ENCODE assay signal across 8 mouse cellular contexts in the genomic region with DNA sequence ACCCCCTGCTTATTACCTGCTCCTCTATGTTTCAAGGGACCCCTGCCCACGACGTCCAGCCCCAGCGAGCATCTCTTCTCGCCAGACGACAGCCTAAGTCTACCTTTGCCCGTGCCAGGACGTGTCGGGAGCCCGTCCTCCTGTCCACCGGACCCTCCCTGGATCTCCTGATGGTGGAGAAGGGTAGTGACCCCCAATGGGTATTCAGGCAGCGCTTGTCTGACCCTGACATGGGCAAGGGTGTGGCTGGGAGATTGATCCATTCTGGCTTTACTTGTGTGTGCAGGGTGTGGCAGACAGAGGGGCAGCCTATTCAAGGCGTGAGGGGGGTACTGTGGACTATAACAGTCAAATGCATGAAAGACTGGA. TPM values are rescaled to one million over a fixed set of nuclear protein-coding genes. Genes with fewer than 3 reads are reported as not detected.
DNase-seq lines count a peak whose midpoint lies in the region; ATAC-seq and TF ChIP-seq lines count a peak whose summit lies in the region.

No protein-coding gene starts in this region.

- H3K27ac ChIP-seq in spleen, adult 2 months (ENCODE audit: insufficient read depth, low read length), result peak overlapping the region; percentile 19; the same call in 1 of the 2 replicates
- H3K27ac ChIP-seq in forebrain, embryonic 13.5 days, result no peak overlapping the region
- no peak overlapping the region for H3K27ac ChIP-seq in liver, embryonic 12.5 days
- no peak overlapping the region for H3K27ac ChIP-seq in stomach, embryonic 15.5 days

- no peak for TF ChIP-seq CTCF in spleen, adult 2 months (IDR thresholded peaks at IDR 0.05; ENCODE audit: extremely low read depth, insufficient read depth, insufficient read length, insufficient replicate concordance)

- no peaks in the 10 kb centered on the region for H3K9me3 ChIP-seq in forebrain, embryonic 13.5 days (replicated peaks)
- no peaks in the 10 kb centered on the region for H3K9me3 ChIP-seq in liver, embryonic 12.5 days (replicated peaks)
- H3K9me3 ChIP-seq in stomach, embryonic 15.5 days, result no peaks in the 10 kb centered on the region

- peaks cover 3% of the 10 kb centered on the region; the same call in 1 of the 2 replicates for H3K4me1 ChIP-seq in spleen, adult 2 months (ENCODE audit: control insufficient read depth, insufficient read depth, insufficient read length)
- peaks cover 26% of the 10 kb centered on the region for H3K4me1 ChIP-seq in forebrain, embryonic 13.5 days
- peaks cover 19% of the 10 kb centered on the region for H3K4me1 ChIP-seq in liver, embryonic 12.5 days
- peaks cover 14% of the 10 kb centered on the region for H3K4me1 ChIP-seq in stomach, embryonic 15.5 days

- H3K27me3 ChIP-seq in spleen, adult 2 months (ENCODE audit: control insufficient read depth, insufficient read depth, low read length), result no peaks in the 10 kb centered on the region
- no peaks in the 10 kb centered on the region for H3K27me3 ChIP-seq in forebrain, embryonic 13.5 days
- H3K27me3 ChIP-seq in liver, embryonic 12.5 days (replicated peaks), result peaks cover 55% of the 10 kb centered on the region
- H3K27me3 ChIP-seq in stomach, embryonic 15.5 days (replicated peaks), result no peaks in the 10 kb centered on the region

- peak overlapping the region; percentile 94 for H3K4me2 ChIP-seq in forebrain, embryonic 13.5 days
- peak overlapping the region; percentile 86 for H3K4me2 ChIP-seq in liver, embryonic 12.5 days
- peak overlapping the region; percentile 83 for H3K4me2 ChIP-seq in stomach, embryonic 15.5 days

- TF ChIP-seq POLR2A in spleen, adult 2 months (IDR thresholded peaks at IDR 0.05; ENCODE audit: low read depth, low read length), result no peak

- peak overlapping the region; percentile 83 for H3K4me3 ChIP-seq in spleen, adult 2 months (ENCODE audit: extremely low read depth, insufficient read depth, insufficient read length)
- peak overlapping the region; percentile 85 for H3K4me3 ChIP-seq in forebrain, embryonic 13.5 days
- H3K4me3 ChIP-seq in liver, embryonic 12.5 days, result peak overlapping the region; percentile 72
- peak overlapping the region; percentile 90 for H3K4me3 ChIP-seq in stomach, embryonic 15.5 days (replicated peaks)

- peak overlapping the region; percentile 96 for H3K9ac ChIP-seq in forebrain, embryonic 13.5 days
- peak overlapping the region; percentile 62 for H3K9ac ChIP-seq in liver, embryonic 12.5 days
- H3K9ac ChIP-seq in stomach, embryonic 15.5 days, result peak overlapping the region; percentile 82

- H3K36me3 ChIP-seq in spleen, adult 2 months (ENCODE audit: control insufficient read depth, insufficient read depth, low read length), result no peaks in the 10 kb centered on the region
- H3K36me3 ChIP-seq in forebrain, embryonic 13.5 days (ENCODE audit: poor library complexity, severe bottlenecking), result no peaks in the 10 kb centered on the region
- H3K36me3 ChIP-seq in liver, embryonic 12.5 days, result no peaks in the 10 kb centered on the region
- H3K36me3 ChIP-seq in stomach, embryonic 15.5 days, result no peaks in the 10 kb centered on the region

- no peak for DNase-seq in spleen, adult 2 months (ENCODE audit: low read depth in 1 of 2, low spot score in 2 of 2)
- no peak for DNase-seq in spleen, postnatal 4 days (ENCODE audit: low spot score in 2 of 2)
- DNase-seq in adrenal gland, postnatal 36 days, result no peak
- DNase-seq in cerebellum, adult 11 months, result no peak
- DNase-seq in ovary, postnatal 10 days (ENCODE audit: low spot score), result no peak

- WGBS in spleen, adult 2 months, result 9% methylated on average over 12 of the region's 12 CpGs
- WGBS in forebrain, embryonic 13.5 days, result 3% methylated on average over 12 of the region's 12 CpGs
- 8% methylated on average over 12 of the region's 12 CpGs for WGBS in liver, embryonic 12.5 days (ENCODE audit: insufficient replicate concordance)
- WGBS in stomach, embryonic 15.5 days, result 2% methylated on average over 12 of the region's 12 CpGs

- peak; percentile 60 for ATAC-seq in forebrain, embryonic 13.5 days
- ATAC-seq in liver, embryonic 12.5 days, result no peak
- ATAC-seq in stomach, embryonic 15.5 days (ENCODE audit: insufficient read depth, low FRiP score, low read depth), result no peak; the same call in 1 of the 2 replicates

RNA-seq across cellular contexts. Expression of a gene that starts 0.3 kb away (rescaled TPM):
- 4.2 and 7.8 TPM in 2 replicates for polyA plus RNA-seq in spleen, adult 2 months (2012; rRNA removed)
- 5.8 and 6.1 TPM in 2 replicates for polyA plus RNA-seq in forebrain, embryonic 13.5 days (2015; fragmentation: Nextera tagmentation; extraction: Ambion mirVana)
- polyA plus RNA-seq in liver, embryonic 12.5 days (2016; fragmentation: Nextera tagmentation; extraction: Ambion mirVana), result 0.78 and 1.0 TPM in 2 replicates
- polyA plus RNA-seq in stomach, embryonic 15.5 days (2015; fragmentation: Nextera tagmentation; extraction: Ambion mirVana), result 3.0 and 3.3 TPM in 2 replicates
- total RNA-seq in adrenal gland, postnatal 36 days (2021), result 1 to 10 TPM; 5.2 to 9.7 TPM

RNA-seq across cellular contexts. Expression of a gene that starts 23.3 kb away (rescaled TPM):
- polyA plus RNA-seq in spleen, adult 2 months (2012; rRNA removed), result 0.91 and 1.1 TPM in 2 replicates
- polyA plus RNA-seq in forebrain, embryonic 13.5 days (2015; fragmentation: Nextera tagmentation; extraction: Ambion mirVana), result not detected in 2 replicates
- not detected in 2 replicates for polyA plus RNA-seq in liver, embryonic 12.5 days (2016; fragmentation: Nextera tagmentation; extraction: Ambion mirVana)
- polyA plus RNA-seq in stomach, embryonic 15.5 days (2015; fragmentation: Nextera tagmentation; extraction: Ambion mirVana), result 0.09 TPM in 2 replicates
- under 1 TPM; 0.36 to 0.40 TPM for total RNA-seq in adrenal gland, postnatal 36 days (2021)

RNA-seq across cellular contexts. Expression of a gene that starts 35.2 kb away (rescaled TPM):
- polyA plus RNA-seq in spleen, adult 2 months (2012; rRNA removed), result 9.0 and 10.0 TPM in 2 replicates
- 22.7 and 23.5 TPM in 2 replicates for polyA plus RNA-seq in forebrain, embryonic 13.5 days (2015; fragmentation: Nextera tagmentation; extraction: Ambion mirVana)
- polyA plus RNA-seq in liver, embryonic 12.5 days (2016; fragmentation: Nextera tagmentation; extraction: Ambion mirVana), result 5.5 TPM in 2 replicates
- polyA plus RNA-seq in stomach, embryonic 15.5 days (2015; fragmentation: Nextera tagmentation; extraction: Ambion mirVana), result 12.8 and 13.2 TPM in 2 replicates
- 10 to 100 TPM; 22.2 to 22.9 TPM for total RNA-seq in adrenal gland, postnatal 36 days (2021)

RNA-seq across cellular contexts. Expression of a gene that starts 43.4 kb away (rescaled TPM):
- polyA plus RNA-seq in spleen, adult 2 months (2012; rRNA removed), result not detected in 2 replicates
- not detected in 2 replicates for polyA plus RNA-seq in forebrain, embryonic 13.5 days (2015; fragmentation: Nextera tagmentation; extraction: Ambion mirVana)
- not detected in 2 replicates for polyA plus RNA-seq in liver, embryonic 12.5 days (2016; fragmentation: Nextera tagmentation; extraction: Ambion mirVana)
- not detected in 2 replicates for polyA plus RNA-seq in stomach, embryonic 15.5 days (2015; fragmentation: Nextera tagmentation; extraction: Ambion mirVana)
- not detected for total RNA-seq in adrenal gland, postnatal 36 days (2021)

RNA-seq across cellular contexts. Expression of a gene that starts 45.0 kb away (rescaled TPM):
- polyA plus RNA-seq in spleen, adult 2 months (2012; rRNA removed), result 24.9 and 35.0 TPM in 2 replicates
- 50.0 and 51.5 TPM in 2 replicates for polyA plus RNA-seq in forebrain, embryonic 13.5 days (2015; fragmentation: Nextera tagmentation; extraction: Ambion mirVana)
- polyA plus RNA-seq in liver, embryonic 12.5 days (2016; fragmentation: Nextera tagmentation; extraction: Ambion mirVana), result 43.6 and 44.8 TPM in 2 replicates
- 32.6 and 34.3 TPM in 2 replicates for polyA plus RNA-seq in stomach, embryonic 15.5 days (2015; fragmentation: Nextera tagmentation; extraction: Ambion mirVana)
- total RNA-seq in adrenal gland, postnatal 36 days (2021), result 10 to 100 TPM; 24.2 to 33.2 TPM
